Mouse (Mus musculus): ENCODE data around the gene Prcc.
"Not testable (repeated sequence)": the region's sequence is repeated elsewhere in the genome, so short reads cannot be mapped to it uniquely, and the experiment has no call there.

The Prcc gene

GRCm38 (mm10) chr3:87905880-87906485 lies 20.6 kb upstream of the Prcc start, which contains the start of gene Hdgf:
Hdgf (plus strand) TSS chr3:87906321.
- peak; percentile 93 to 96 for DNase-seq

DNA sequence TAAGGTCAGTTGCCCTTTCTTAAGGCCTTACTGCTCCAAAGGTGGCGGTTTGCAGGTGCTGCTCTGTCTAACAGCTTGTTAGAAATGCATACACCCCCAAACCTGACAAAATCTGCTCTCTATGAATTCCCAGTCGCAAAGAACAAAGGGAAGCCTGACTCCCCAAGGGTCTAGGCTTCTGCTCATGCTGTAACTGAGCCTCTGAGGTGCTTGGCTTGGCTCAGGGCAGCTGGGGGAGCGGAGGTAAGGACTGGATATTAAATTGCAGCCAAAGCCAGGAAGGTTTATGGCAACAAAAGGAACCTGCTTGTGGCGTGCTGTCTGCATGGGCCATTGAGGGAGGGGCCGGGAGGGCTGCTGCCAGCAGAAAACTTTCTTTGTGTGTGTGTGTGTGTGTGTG lies 18.4 kb upstream of the Prcc start:
- no peak for DNase-seq

DNA sequence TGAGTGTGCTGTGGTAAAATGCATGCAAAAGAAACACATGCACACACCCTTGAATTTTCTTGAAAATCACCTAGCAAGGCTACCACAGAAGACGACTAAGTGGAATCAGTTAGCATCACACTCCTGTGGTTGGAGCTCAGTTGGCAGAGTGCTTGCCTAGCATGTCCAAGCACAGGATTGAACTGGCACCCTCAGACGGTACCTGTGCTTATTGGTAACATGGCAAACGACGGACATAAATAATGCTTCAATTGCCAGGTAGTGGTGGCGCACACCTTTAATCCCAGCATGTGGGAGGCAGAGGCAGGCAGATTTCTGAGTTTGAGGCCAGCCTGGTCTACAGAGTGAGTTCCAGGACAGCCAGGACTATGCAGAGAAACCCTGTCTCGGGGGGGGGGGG lies 16.6 kb upstream of the Prcc start:
- not testable (repeated sequence) for DNase-seq

- no peak for DNase-seq
These were observed 15.7 kb upstream of the Prcc start for GRCm38 (mm10) chr3:87901036-87901624.

DNA sequence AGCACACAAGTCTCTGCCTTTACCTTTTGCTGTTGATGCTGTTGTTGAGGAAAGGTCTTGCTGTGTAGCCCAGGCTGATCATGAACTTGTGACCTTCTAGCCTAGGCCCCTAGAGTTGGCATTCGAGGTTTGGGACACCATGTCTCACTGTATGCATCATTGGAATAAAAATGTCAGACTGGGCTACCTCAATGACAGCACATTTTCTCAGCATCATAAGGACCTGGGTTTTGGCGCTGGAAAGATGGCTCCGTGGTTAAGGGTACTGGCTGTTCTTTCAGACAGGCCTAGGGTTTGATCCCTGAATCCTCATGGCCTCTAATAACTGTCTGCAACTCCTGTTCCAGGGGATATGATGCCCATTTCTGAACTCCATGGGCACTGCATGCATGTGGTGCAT lies 14.4 kb upstream of the Prcc start:
- DNase-seq: no peak

DNA sequence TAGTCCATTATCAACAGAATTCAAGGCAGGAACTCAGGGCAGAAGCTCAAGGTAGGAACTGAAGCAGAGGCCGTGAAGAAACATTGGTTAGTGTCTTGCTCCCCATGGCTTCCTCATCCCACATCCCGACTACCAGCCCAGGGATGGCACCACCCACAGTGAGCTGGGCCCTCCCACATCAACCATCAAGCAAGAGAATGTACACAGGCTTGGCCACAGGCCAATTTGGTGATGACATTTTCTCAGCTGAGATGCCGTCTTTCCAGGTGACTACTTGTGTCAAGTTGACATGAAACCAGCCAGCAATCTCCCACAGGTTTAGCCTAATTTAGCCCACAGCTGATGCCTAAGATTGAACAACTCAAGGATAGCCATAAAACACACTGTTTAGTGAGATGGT lies 13.9 kb upstream of the Prcc start:
- DNase-seq: no peak

DNA sequence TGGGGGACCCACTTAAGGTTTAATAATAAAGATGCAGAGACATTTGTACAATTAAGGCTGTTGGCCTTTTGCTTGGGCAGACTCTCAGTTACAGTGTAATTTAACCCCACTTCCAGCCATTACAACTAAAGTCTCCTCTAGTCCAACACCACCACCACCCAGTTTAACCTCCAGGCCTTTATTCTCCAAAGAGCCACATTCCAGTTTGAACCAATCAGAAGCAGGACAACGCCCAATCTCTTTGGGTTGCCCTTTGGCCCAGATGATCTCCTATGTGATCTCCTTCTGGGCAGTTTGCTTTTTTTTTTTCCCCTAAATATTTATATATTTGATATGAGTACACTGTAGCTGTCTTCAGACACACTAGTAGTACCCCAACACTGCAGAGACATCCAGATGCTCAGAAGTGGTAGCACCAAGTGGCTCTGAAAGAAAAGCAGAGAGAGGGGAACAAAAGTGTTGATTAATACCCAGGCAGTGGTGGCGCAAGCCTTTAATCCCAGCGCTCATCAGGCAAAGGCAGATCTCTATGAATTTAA lies 8.0 kb upstream of the Prcc start:
- DNase-seq: no peak

- DNase-seq: no peak
These were observed 6.1 kb upstream of the Prcc start for GRCm38 (mm10) chr3:87891481-87891880.

- DNase-seq: not testable (repeated sequence)
These were observed 2.0 kb upstream of the Prcc start for GRCm38 (mm10) chr3:87887400-87887799.

DNA sequence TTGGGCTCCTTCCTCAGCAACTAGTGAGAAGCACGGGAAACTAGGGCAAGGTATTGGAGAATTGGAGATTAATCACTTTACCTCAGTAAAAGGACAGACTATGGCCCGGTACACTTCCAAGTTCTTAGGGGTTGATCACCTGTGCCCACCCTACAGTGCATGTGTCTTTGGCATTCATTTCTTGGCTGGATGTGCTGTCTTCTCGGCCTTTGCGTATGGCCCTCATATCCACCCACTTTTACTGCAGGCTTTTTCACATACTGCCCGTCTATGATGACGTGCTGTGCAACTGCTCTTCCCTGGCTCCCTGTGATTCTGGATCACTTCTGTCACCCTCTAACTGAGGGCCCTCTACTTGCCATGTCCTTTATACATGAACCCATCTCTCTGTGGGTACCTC lies 1.0 kb upstream of the Prcc start:
- DNase-seq: peak; percentile 15 to 27

DNA sequence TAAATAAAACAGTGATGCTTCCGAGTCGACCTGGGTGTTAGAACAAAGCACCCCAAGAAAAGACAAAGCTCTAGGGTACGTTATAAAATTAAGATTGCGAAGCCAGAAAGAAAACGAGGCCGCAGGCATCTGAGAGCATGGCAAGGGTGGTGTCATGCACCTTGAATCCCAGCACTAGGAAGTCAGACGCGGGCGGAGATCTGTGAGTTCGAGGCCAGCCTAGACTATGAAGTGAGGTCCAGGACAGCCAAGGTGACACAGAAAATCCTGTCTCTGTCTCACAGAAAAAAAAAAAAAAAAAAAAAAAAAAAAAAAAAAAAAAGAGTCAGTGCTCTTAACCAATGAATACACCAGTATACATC lies 577 bp upstream of the Prcc start:
- DNase-seq: no peak

DNA sequence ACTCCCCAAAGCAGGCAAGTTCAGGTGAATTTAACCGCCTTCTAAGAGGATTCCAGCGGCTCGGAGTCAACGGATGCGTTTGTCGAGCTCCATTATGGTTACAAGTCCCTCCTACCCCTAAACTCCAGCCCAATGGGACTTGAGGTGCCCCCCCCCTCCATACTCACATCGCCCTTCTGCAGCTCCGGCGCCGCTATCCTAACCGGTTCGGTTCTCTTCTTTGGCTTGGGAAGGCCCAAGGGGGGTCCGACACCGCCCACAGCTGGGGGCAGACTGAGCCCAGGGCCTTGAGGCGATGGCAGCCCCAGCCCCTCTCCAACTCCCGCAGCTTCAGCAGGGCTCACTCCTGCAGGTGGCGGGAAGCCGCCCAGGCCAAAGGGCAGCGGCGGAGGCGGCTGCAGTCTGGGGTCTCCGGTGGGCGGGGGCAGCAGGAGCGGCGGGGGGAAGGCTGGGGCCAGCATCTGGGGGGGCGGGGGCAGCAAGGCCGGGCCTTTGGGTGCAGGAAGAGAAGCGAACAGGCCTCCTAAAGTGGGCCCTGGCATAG lies 628 bp downstream of the Prcc start:
- peak; percentile 49 to 58 for DNase-seq

DNA sequence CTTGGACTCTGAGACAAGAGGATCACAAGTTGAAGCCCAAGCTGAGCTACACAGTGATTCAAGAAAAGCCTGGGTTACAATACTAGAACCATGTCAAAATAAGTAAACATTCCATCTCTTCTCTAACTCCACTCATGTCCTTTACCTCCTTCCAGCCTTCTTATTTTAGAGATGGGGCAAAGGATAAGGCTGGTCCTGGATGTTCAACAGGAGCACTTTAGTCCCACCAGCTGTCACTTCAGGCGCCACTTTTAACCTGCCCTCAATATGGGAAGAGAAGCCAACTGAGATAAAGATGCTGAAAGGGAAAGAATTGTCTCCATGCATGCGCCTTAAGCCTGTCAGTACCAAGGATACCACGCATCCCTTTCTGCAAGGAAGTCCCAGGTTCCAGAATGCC lies 1.1 kb downstream of the Prcc start:
- no peak for DNase-seq

GRCm38 (mm10) chr3:87877730-87878129 lies 7.7 kb downstream of the Prcc start:
- DNase-seq: no peak

GRCm38 (mm10) chr3:87864111-87864510 lies 21.3 kb downstream of the Prcc start:
- DNase-seq: not testable (repeated sequence)

DNA sequence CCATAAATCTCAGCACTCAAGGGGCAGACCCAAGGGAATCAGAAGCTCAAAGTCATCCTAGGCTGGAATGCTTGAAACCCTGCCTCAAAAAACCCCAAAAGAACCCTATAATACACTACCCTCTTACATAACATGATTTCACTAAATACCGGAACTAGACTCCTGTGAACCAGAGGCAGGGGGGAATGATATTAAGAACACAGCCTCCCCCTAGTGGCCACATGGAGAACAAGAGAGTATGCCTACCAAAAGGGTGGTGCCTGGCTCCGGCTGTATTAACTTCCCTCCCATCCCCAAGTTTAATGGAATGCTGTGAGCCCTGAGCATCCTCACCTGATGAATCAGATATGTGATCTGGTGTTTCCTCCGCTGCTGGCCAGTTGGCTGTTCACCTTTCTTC lies 25.6 kb downstream of the Prcc start:
- peak; percentile 58 to 63 for DNase-seq

- no peak for DNase-seq
These were observed 27.7 kb downstream of the Prcc start for GRCm38 (mm10) chr3:87857666-87858065.

DNA sequence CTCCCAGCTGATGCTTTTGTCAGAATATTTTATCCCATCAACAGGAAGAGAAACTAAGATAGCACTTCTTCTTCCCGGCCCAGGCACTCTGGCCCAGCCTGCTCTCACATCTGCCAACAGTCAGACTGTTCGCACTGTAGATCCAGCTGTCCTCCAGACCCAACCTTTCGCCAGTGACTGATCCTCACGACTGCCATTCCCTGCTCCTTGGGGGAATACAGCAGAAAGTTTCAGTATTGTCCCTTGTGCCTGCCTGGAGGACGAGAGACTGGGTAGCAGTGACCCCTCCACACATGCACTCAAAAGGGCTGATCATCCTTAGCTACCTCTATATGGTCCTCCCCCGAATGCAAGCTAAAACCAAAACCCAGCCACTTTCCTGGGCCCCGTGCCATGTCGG lies 29.5 kb downstream of the Prcc start:
- no peak for DNase-seq

DNA sequence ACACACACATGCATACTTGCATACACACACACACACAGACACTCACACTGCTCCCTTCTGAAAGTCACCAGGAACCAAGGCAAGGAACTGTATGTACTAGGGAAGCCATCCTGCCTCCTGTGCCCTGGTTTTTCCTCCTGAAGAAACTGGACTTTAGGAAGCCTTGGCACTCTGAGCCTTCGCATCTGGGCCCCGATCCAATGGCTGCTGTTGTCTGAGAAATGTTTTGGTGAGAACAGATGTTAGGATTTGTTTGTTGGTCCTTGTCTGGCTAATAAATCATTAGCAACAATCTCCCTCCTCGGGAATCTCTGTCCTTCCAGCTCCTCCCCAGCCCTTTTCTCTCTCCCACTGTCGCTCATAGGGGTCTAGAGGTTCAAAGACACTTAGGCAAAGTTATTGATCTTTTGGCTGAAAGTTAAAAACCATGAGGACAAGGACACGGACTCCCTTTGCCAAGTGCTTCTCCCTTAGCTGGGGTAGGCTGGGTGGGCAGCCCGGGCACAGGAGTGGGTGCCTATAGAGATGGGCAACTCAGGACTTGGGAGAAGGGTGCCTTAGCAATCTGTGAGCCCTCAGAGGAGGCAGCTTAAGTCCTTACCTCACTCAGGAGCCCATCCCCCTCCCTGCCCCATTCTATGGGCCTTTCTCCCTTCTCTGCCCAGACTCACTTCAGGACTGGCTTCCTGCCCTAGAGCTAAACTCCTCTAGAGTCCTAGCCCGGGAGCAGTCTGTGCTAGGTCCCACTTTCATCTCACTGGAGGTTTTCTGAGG lies 30.4 kb downstream of the Prcc start:
- no peak for DNase-seq

GRCm38 (mm10) chr3:87849117-87849516 lies 36.3 kb downstream of the Prcc start:
- no peak for DNase-seq

- DNase-seq: no peak
These were observed 37.7 kb downstream of the Prcc start for GRCm38 (mm10) chr3:87847680-87848079.

- DNase-seq: no peak
These were observed 38.7 kb downstream of the Prcc start, which contains the start of gene Sh2d2a for GRCm38 (mm10) chr3:87846650-87847110. Sh2d2a (plus strand) TSS chr3:87846755.

GRCm38 (mm10) chr3:87846186-87846585 lies 39.2 kb downstream of the Prcc start:
- DNase-seq: no peak

GRCm38 (mm10) chr3:87844981-87845380 lies 40.4 kb downstream of the Prcc start:
- DNase-seq: no peak

All from cerebellum, adult 18-20 months (tissue).